Mouse (Mus musculus): ENCODE data around the gene Efcab14.

Efcab14 gene

GRCm38 (mm10) chr4:115777627-115778026, 40.1 kb downstream of the Efcab14 start:
- no peak for DNase-seq (ENCODE audit: low spot score in 2 of 2)

GRCm38 (mm10) chr4:115780269-115780668, 42.7 kb downstream of the Efcab14 start:
- DNase-seq (ENCODE audit: low spot score in 2 of 2), result no peak

- no peak for DNase-seq (ENCODE audit: low spot score in 2 of 2)
These were observed 43.4 kb downstream of the Efcab14 start, which contains the start of gene Tex38 for GRCm38 (mm10) chr4:115780918-115781317. Gene Tex38 (minus strand): TSS chr4:115781018.

- DNase-seq (ENCODE audit: low spot score in 2 of 2), result no peak
These were observed 44.7 kb downstream of the Efcab14 start for GRCm38 (mm10) chr4:115782026-115782805.

- peak; percentile 38 to 78 for DNase-seq (ENCODE audit: low spot score in 2 of 2)
These were observed 47.4 kb downstream of the Efcab14 start, which contains the start of gene Atpaf1 for GRCm38 (mm10) chr4:115784769-115785510. Gene Atpaf1 (plus strand): TSS chr4:115784812.

- DNase-seq (ENCODE audit: low spot score in 2 of 2), result no peak
These were observed 48.0 kb downstream of the Efcab14 start for GRCm38 (mm10) chr4:115785511-115786034.

- no peak for DNase-seq (ENCODE audit: low spot score in 2 of 2)
These were observed 53.3 kb downstream of the Efcab14 start for GRCm38 (mm10) chr4:115790864-115791263.

- DNase-seq (ENCODE audit: low spot score in 2 of 2), result no peak
These were observed 57.8 kb downstream of the Efcab14 start for GRCm38 (mm10) chr4:115795360-115795759.

GRCm38 (mm10) chr4:115799981-115800380, 62.4 kb downstream of the Efcab14 start:
- DNase-seq (ENCODE audit: low spot score in 2 of 2), result no peak

- no peak for DNase-seq (ENCODE audit: low spot score in 2 of 2)
These were observed 74.8 kb downstream of the Efcab14 start for GRCm38 (mm10) chr4:115812326-115812725.

GRCm38 (mm10) chr4:115815606-115816005, 78.1 kb downstream of the Efcab14 start:
- DNase-seq (ENCODE audit: low spot score in 2 of 2), result no peak

- no peak for DNase-seq (ENCODE audit: low spot score in 2 of 2)
These were observed 82.7 kb downstream of the Efcab14 start for GRCm38 (mm10) chr4:115820199-115820598.

GRCm38 (mm10) chr4:115820944-115821343, 83.4 kb downstream of the Efcab14 start:
- DNase-seq (ENCODE audit: low spot score in 2 of 2), result no peak

- DNase-seq (ENCODE audit: low spot score in 2 of 2), result no peak
These were observed 83.9 kb downstream of the Efcab14 start for GRCm38 (mm10) chr4:115821431-115821830.

GRCm38 (mm10) chr4:115821928-115822327, 84.4 kb downstream of the Efcab14 start:
- no peak for DNase-seq (ENCODE audit: low spot score in 2 of 2)

- DNase-seq (ENCODE audit: low spot score in 2 of 2), result no peak
These were observed 86.6 kb downstream of the Efcab14 start for GRCm38 (mm10) chr4:115824178-115824577.

- no peak for DNase-seq (ENCODE audit: low spot score in 2 of 2)
These were observed 87.7 kb downstream of the Efcab14 start for GRCm38 (mm10) chr4:115825271-115825670.
